Mouse (Mus musculus): Measurements from ENCODE around the gene Snf8.

- TF ChIP-seq TAL1 (IDR thresholded peaks at IDR 0.05; ENCODE audit: low read length): no peak
- TF ChIP-seq GATA1 (IDR thresholded peaks at IDR 0.05; ENCODE audit: low read length): no peak
Measured at GRCm38 (mm10) chr11:96008827-96009226, 25.9 kb upstream of the Snf8 start.

Measured in erythroblast, embryonic 14.5 days (primary cell).